Mouse (Mus musculus): ENCODE data around the gene Ecm1. TPM values are rescaled to one million over a fixed set of nuclear protein-coding genes. Genes with fewer than 3 reads are reported as not detected.
A peak's percentile ranks its signal among the peaks of the same experiment; 100 is the strongest.

The Ecm1 gene
- polyA plus RNA-seq, 1 experiment from 2014 or later: 254 TPM

DNA sequence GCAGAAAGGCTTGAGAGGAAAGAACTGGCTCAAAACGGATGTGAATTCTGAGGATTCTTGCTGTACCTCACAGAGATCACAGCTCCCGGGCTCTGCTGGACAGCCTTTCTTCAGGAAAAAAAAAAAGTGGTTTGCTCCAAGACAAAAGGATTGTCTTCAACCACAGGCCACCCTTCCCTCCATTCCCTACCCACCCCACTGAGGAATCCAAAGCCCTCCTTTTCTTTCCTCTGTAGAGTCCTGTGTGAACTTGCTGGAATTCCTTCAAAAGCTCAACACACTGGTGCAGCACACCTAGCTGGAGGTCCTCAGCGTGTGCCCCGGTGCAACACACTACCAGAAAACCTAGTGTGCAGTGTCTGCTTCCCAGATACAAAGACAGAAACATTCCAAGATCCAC is 22.4 kb upstream of the Ecm1 start:
- TF ChIP-seq CTCF (IDR thresholded peaks at IDR 0.05; ENCODE audit: low read depth) (no peak), EP300 (optimal IDR thresholded peaks at IDR 0.05) (no peak)
- WGBS: 69% methylated on average over 4 of the region's 4 CpGs
- Histone ChIP-seq H3K4me3 (ENCODE audit: low read depth, low read length) (no peak overlapping the region), H3K4me1 (replicated peaks; ENCODE audit: control insufficient read depth, insufficient read depth) (no peaks in the 10 kb centered on the region), H3K4me2 (replicated peaks; ENCODE audit: low read depth) (no peak overlapping the region), H3K9me3 (ENCODE audit: control insufficient read depth, low read length) (no peaks in the 10 kb centered on the region), H3K27ac (replicated peaks) (no peak overlapping the region), H3K9ac (ENCODE audit: low read length) (no peak overlapping the region), H3K36me3 (ENCODE audit: control insufficient read depth, insufficient read depth, low read length) (peaks cover 18% of the 10 kb centered on the region), H3K27me3 (ENCODE audit: control insufficient read depth, insufficient read depth, low read length) (no peaks in the 10 kb centered on the region)
- no peak for ATAC-seq (ENCODE audit: low FRiP score, low TSS enrichment)
- DNase-seq (ENCODE audit: low spot score): no peak

- Histone ChIP-seq H3K9me3 (ENCODE audit: control insufficient read depth, low read length) (no peaks in the 10 kb centered on the region), H3K4me3 (ENCODE audit: low read depth, low read length) (no peak overlapping the region), H3K27me3 (ENCODE audit: control insufficient read depth, insufficient read depth, low read length) (no peaks in the 10 kb centered on the region), H3K4me2 (replicated peaks; ENCODE audit: low read depth) (no peak overlapping the region), H3K9ac (ENCODE audit: low read length) (no peak overlapping the region), H3K4me1 (replicated peaks; ENCODE audit: control insufficient read depth, insufficient read depth) (no peaks in the 10 kb centered on the region), H3K36me3 (ENCODE audit: control insufficient read depth, insufficient read depth, low read length) (peaks cover 14% of the 10 kb centered on the region), H3K27ac (replicated peaks) (no peak overlapping the region)
- DNase-seq (ENCODE audit: low spot score) (no peak), ATAC-seq (ENCODE audit: low FRiP score, low TSS enrichment) (no peak)
- TF ChIP-seq EP300 (optimal IDR thresholded peaks at IDR 0.05) (no peak), CTCF (IDR thresholded peaks at IDR 0.05; ENCODE audit: low read depth) (no peak)
Measured at GRCm38 (mm10) chr3:95760656-95761055, 21.3 kb upstream of the Ecm1 start.

DNA sequence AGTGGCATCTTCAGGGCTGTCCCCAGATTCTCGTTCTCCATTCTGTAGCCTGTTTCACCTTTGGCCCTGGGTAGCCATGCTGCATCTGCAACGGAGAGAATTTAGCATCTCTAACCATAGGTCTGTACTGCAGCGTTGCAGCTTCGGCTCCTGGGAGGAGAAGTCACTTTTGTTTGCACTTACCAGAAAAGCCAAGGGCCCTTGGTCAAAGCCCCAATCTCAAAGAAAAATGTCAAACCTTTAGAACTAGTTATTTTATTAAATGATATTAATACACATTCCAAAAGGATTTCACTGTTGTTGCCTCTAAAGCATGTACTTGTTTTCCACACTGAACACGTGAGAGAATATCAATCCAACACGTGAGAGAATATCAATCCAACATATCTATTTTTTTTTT is 20.7 kb upstream of the Ecm1 start, which contains the start of gene Tars2:
Gene Tars2, minus strand, starts transcription at position 101 of the 400 bp plus-strand sequence.
- H3K36me3 ChIP-seq (ENCODE audit: control insufficient read depth, insufficient read depth, low read length): peaks cover 10% of the 10 kb centered on the region
- TF ChIP-seq CTCF (IDR thresholded peaks at IDR 0.05; ENCODE audit: low read depth) (no peak), EP300 (optimal IDR thresholded peaks at IDR 0.05) (no peak)
- H3K4me3 ChIP-seq (ENCODE audit: low read depth, low read length): no peak within 1 kb of the TSS
- DNase-seq (ENCODE audit: low spot score) (no peak), ATAC-seq (ENCODE audit: low FRiP score, low TSS enrichment) (no peak)
- H3K27ac ChIP-seq (replicated peaks): peak within 1 kb of the TSS; percentile 63; the same call in 1 of the 2 replicates
- no peak within 1 kb of the TSS for H3K4me2 ChIP-seq (replicated peaks; ENCODE audit: low read depth)
- H3K27me3 ChIP-seq (ENCODE audit: control insufficient read depth, insufficient read depth, low read length): no peaks in the 10 kb centered on the region
- no peak within 1 kb of the TSS for H3K9ac ChIP-seq (ENCODE audit: low read length)
- H3K4me1 ChIP-seq (replicated peaks; ENCODE audit: control insufficient read depth, insufficient read depth): no peaks in the 10 kb centered on the region
- no peaks in the 10 kb centered on the region for H3K9me3 ChIP-seq (ENCODE audit: control insufficient read depth, low read length)
- WGBS: 82% methylated on average over 6 of the region's 6 CpGs

GRCm38 (mm10) chr3:95758467-95759218 is 19.3 kb upstream of the Ecm1 start:
- no peak overlapping the region for H3K9ac ChIP-seq (ENCODE audit: low read length)

DNA sequence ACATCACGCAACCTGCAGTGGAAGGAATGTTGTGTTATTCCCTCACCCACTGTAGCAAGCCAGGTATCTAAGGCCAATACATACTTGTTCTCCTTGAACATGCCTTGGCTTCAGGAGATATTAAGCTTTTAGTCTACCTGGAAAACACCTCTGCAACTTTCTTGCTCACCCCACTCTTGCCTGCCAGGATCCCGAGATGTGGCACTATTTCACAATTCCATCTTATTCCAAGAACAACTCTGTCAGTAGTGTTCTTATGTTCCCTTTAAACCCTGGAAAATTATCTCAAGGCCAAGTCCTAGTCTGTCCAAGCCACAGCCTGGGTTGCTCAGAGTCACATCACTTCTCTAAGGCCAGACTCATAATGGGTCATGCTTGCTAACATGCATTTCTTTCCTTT is 17.4 kb upstream of the Ecm1 start:
- no peaks in the 10 kb centered on the region for H3K4me1 ChIP-seq (replicated peaks; ENCODE audit: control insufficient read depth, insufficient read depth)
- H3K4me3 ChIP-seq (ENCODE audit: low read depth, low read length): no peak overlapping the region
- DNase-seq (ENCODE audit: low spot score) (no peak), ATAC-seq (ENCODE audit: low FRiP score, low TSS enrichment) (no peak)
- TF ChIP-seq EP300 (optimal IDR thresholded peaks at IDR 0.05) (no peak), CTCF (IDR thresholded peaks at IDR 0.05; ENCODE audit: low read depth) (no peak)
- 86% methylated on average over 2 of the region's 2 CpGs for WGBS
- H3K9me3 ChIP-seq (ENCODE audit: control insufficient read depth, low read length): no peaks in the 10 kb centered on the region
- H3K27me3 ChIP-seq (ENCODE audit: control insufficient read depth, insufficient read depth, low read length): no peaks in the 10 kb centered on the region
- peaks cover 7% of the 10 kb centered on the region; the same call in 1 of the 2 replicates for H3K36me3 ChIP-seq (ENCODE audit: control insufficient read depth, insufficient read depth, low read length)
- no peak overlapping the region for H3K9ac ChIP-seq (ENCODE audit: low read length)
- H3K27ac ChIP-seq (replicated peaks): no peak overlapping the region
- H3K4me2 ChIP-seq (replicated peaks; ENCODE audit: low read depth): no peak overlapping the region

More at GRCm38 (mm10) chr3:95758467-95759218, 19.3 kb upstream of the Ecm1 start:
- no peaks in the 10 kb centered on the region; the same call in 1 of the 2 replicates for H3K36me3 ChIP-seq (ENCODE audit: control insufficient read depth, insufficient read depth, low read length)
- TF ChIP-seq EP300 (optimal IDR thresholded peaks at IDR 0.05) (no peak), CTCF (IDR thresholded peaks at IDR 0.05; ENCODE audit: low read depth) (no peak)
- no peaks in the 10 kb centered on the region for H3K4me1 ChIP-seq (replicated peaks; ENCODE audit: control insufficient read depth, insufficient read depth)
- peak overlapping the region; percentile 63 for H3K27ac ChIP-seq (replicated peaks)
- no peak overlapping the region for H3K4me3 ChIP-seq (ENCODE audit: low read depth, low read length)
- WGBS: 24% methylated on average over 9 of the region's 9 CpGs
- no peak for DNase-seq (ENCODE audit: low spot score)
- ATAC-seq (ENCODE audit: low FRiP score, low TSS enrichment): peak; percentile 41; the same call in 1 of the 2 replicates
- H3K4me2 ChIP-seq (replicated peaks; ENCODE audit: low read depth): no peak overlapping the region
- no peaks in the 10 kb centered on the region for H3K27me3 ChIP-seq (ENCODE audit: control insufficient read depth, insufficient read depth, low read length)
- H3K9me3 ChIP-seq (ENCODE audit: control insufficient read depth, low read length): no peaks in the 10 kb centered on the region

Measured in stomach, postnatal 0 days (tissue).